Mouse (Mus musculus) MEL (cell line): ENCODE results near the gene Efna2. TPM values are rescaled to one million over a fixed set of nuclear protein-coding genes. Genes with fewer than 3 reads are reported as not detected.

ENCODE experiments used
- DNase-seq: peaks from one replicate; pipeline ENCODE4 v3.0.0; 2011; ENCODE audit warnings: low read depth, low spot score
- H3K27ac ChIP-seq: 2 replicates; pipeline ENCODE4 v1.5.1; 2012; ENCODE audit warnings: low read depth, mild to moderate bottlenecking, control low read depth, low read length, moderate library complexity; ENCODE audit not compliant: control insufficient read depth
- H3K27me3 ChIP-seq, 2 experiments: fragments of 150-350 bp in 1 of 2; sonication (generic) in 1 of 2; 2 replicates each; pipeline ENCODE4 v1.6.1; 2012; ENCODE audit warnings: low read length in 2 of 2, mild to moderate bottlenecking in 2 of 2, improper control_type of control experiment in 1 of 2, moderate library complexity in 1 of 2; ENCODE audit not compliant: insufficient read depth in 2 of 2, control insufficient read depth in 1 of 2
- H3K36me3 ChIP-seq, 2 experiments: 2 replicates each; pipeline ENCODE4 v1.6.1; 2012 to 2014; ENCODE audit warnings: low read length in 2 of 2, improper control_type of control experiment in 1 of 2, inconsistent platforms in 1 of 2, mild to moderate bottlenecking in 1 of 2; ENCODE audit not compliant: insufficient read depth in 2 of 2, control insufficient read depth in 1 of 2
- H3K4me1 ChIP-seq, 2 experiments: fragments of 150-350 bp in 1 of 2; sonication (generic) in 1 of 2; 2 replicates each; pipeline ENCODE4 v1.6.1; 2012; ENCODE audit warnings: low read length in 2 of 2, improper control_type of control experiment in 1 of 2, mild to moderate bottlenecking in 1 of 2; ENCODE audit not compliant: insufficient read depth in 2 of 2, control insufficient read depth in 1 of 2
- H3K4me3 ChIP-seq, 2 experiments: fragments of 150-350 bp in 1 of 2; sonication (generic) in 1 of 2; 2 replicates each; pipeline ENCODE4 v1.5.1; 2012; ENCODE audit warnings: low read depth in 2 of 2, low read length in 2 of 2, mild to moderate bottlenecking in 2 of 2, moderate library complexity in 2 of 2, control low read depth in 1 of 2, improper control_type of control experiment in 1 of 2; ENCODE audit not compliant: control insufficient read depth in 1 of 2, insufficient read depth in 1 of 2
- H3K79me2 ChIP-seq: 2 replicates; pipeline ENCODE4 v1.6.1; 2012; ENCODE audit warnings: mild to moderate bottlenecking, low read length, moderate library complexity; ENCODE audit not compliant: control insufficient read depth, poor library complexity, insufficient read depth
- H3K9ac ChIP-seq: 2 replicates; pipeline ENCODE4 v1.6.1; 2012; ENCODE audit warnings: low read depth, mild to moderate bottlenecking, control low read depth, low read length, moderate library complexity; ENCODE audit not compliant: control insufficient read depth, poor library complexity, severe bottlenecking
- H3K9me3 ChIP-seq: fragments of 150-350 bp; sonication (generic); replicated peaks from 2 replicates; pipeline ENCODE4 v1.6.1; 2012; ENCODE audit warnings: mild to moderate bottlenecking, low read length, improper control_type of control experiment, moderate library complexity; ENCODE audit not compliant: insufficient read depth
- BHLHE40 ChIP-seq: IDR thresholded peaks from 2 replicates; pipeline ENCODE4 v1.6.1; 2012; ENCODE audit warnings: low read depth, mild to moderate bottlenecking, inconsistent platforms, low read length, improper control_type of control experiment, borderline replicate concordance
- CHD2 ChIP-seq: IDR thresholded peaks from 2 replicates; pipeline ENCODE4 v1.6.1; 2011; ENCODE audit warnings: low read length, improper control_type of control experiment
- CTCF ChIP-seq, 3 experiments: IDR thresholded peaks in 2 of 3; conservative IDR thresholded peaks in 1 of 3; 2 replicates each; pipeline ENCODE4 v1.5.1; 2011 to 2012; ENCODE audit warnings: low read length in 3 of 3, low read depth in 2 of 3, mild to moderate bottlenecking in 2 of 3, improper control_type of control experiment in 1 of 3, inconsistent platforms in 1 of 3, mixed read lengths in 1 of 3, moderate library complexity in 1 of 3; ENCODE audit not compliant: control insufficient read depth in 1 of 3, insufficient read depth in 1 of 3, poor library complexity in 1 of 3, severe bottlenecking in 1 of 3
- E2F4 ChIP-seq: IDR thresholded peaks from 2 replicates; pipeline ENCODE4 v1.6.1; 2011; ENCODE audit warnings: low read depth, low read length, improper control_type of control experiment, borderline replicate concordance
- ELF1 ChIP-seq: IDR thresholded peaks from 2 replicates; pipeline ENCODE4 v1.6.1; 2014; ENCODE audit warnings: low read depth, mild to moderate bottlenecking, inconsistent platforms, low read length, improper control_type of control experiment, moderate library complexity
- EP300 ChIP-seq, 2 experiments: IDR thresholded peaks; 2 replicates each; pipeline ENCODE4 v1.6.1; 2011; ENCODE audit warnings: improper control_type of control experiment in 2 of 2, low read length in 2 of 2, low read depth in 1 of 2, mild to moderate bottlenecking in 1 of 2
- ETS1 ChIP-seq: IDR thresholded peaks from 2 replicates; pipeline ENCODE4 v1.6.1; 2012; ENCODE audit warnings: low read depth, mild to moderate bottlenecking, inconsistent platforms, low read length, improper control_type of control experiment, moderate library complexity
- GABPA ChIP-seq: IDR thresholded peaks from 2 replicates; pipeline ENCODE4 v1.6.1; 2012; ENCODE audit warnings: low read depth, mild to moderate bottlenecking, inconsistent platforms, low read length, improper control_type of control experiment, moderate library complexity
- GATA1 ChIP-seq: IDR thresholded peaks from 2 replicates; pipeline ENCODE4 v1.6.1; 2011; ENCODE audit warnings: low read depth, low read length, improper control_type of control experiment
- JUND ChIP-seq: IDR thresholded peaks from 2 replicates; pipeline ENCODE4 v1.6.1; 2011; ENCODE audit warnings: low read depth, mild to moderate bottlenecking, improper control_type of control experiment, low read length
- KAT2A ChIP-seq: conservative IDR thresholded peaks from 2 replicates; pipeline ENCODE4 v1.6.1; 2012; ENCODE audit warnings: low read depth, low read length, improper control_type of control experiment, inconsistent platforms
- MAFK ChIP-seq: IDR thresholded peaks from 2 replicates; pipeline ENCODE4 v1.6.1; 2011; ENCODE audit warnings: low read depth, mild to moderate bottlenecking, low read length, improper control_type of control experiment, borderline replicate concordance
- MAX ChIP-seq: IDR thresholded peaks from 2 replicates; pipeline ENCODE4 v1.6.1; 2011; ENCODE audit warnings: low read length, improper control_type of control experiment
- MAZ ChIP-seq: IDR thresholded peaks from 2 replicates; pipeline ENCODE4 v1.6.1; 2012; ENCODE audit warnings: low read depth, mild to moderate bottlenecking, inconsistent platforms, low read length, improper control_type of control experiment
- MEF2A ChIP-seq: IDR thresholded peaks from 2 replicates; pipeline ENCODE4 v1.6.1; 2014; ENCODE audit warnings: low read depth, mild to moderate bottlenecking, inconsistent platforms, low read length, improper control_type of control experiment; ENCODE audit not compliant: poor library complexity, insufficient replicate concordance, severe bottlenecking; ENCODE audit errors: extremely low read depth
- MXI1 ChIP-seq: IDR thresholded peaks from 2 replicates; pipeline ENCODE4 v1.6.1; 2011; ENCODE audit warnings: mild to moderate bottlenecking, low read depth, low read length, improper control_type of control experiment
- MYB ChIP-seq: IDR thresholded peaks from 2 replicates; pipeline ENCODE4 v1.6.1; 2011; ENCODE audit warnings: mild to moderate bottlenecking, low read depth, low read length, improper control_type of control experiment
- MYC ChIP-seq: IDR thresholded peaks from 2 replicates; pipeline ENCODE4 v1.6.1; 2011; ENCODE audit warnings: low read depth, mild to moderate bottlenecking, low read length, improper control_type of control experiment, moderate library complexity
- NRF1 ChIP-seq: IDR thresholded peaks from 2 replicates; pipeline ENCODE4 v1.6.1; 2014; ENCODE audit warnings: low read depth, mild to moderate bottlenecking, inconsistent platforms, low read length, improper control_type of control experiment, moderate library complexity; ENCODE audit not compliant: poor library complexity, insufficient read depth, severe bottlenecking
- POLR2A ChIP-seq, 2 experiments: IDR thresholded peaks; 2 replicates each; pipeline ENCODE4 v1.6.1; 2011 to 2012; ENCODE audit warnings: low read length in 2 of 2, mild to moderate bottlenecking in 2 of 2, control low read depth in 1 of 2, improper control_type of control experiment in 1 of 2, low read depth in 1 of 2, moderate library complexity in 1 of 2; ENCODE audit not compliant: control insufficient read depth in 1 of 2, insufficient read depth in 1 of 2, poor library complexity in 1 of 2
- POLR2AphosphoS2 ChIP-seq: IDR thresholded peaks from 2 replicates; pipeline ENCODE4 v1.6.1; 2011; ENCODE audit warnings: low read length, improper control_type of control experiment
- POLR2AphosphoS5 ChIP-seq: IDR thresholded peaks from 2 replicates; pipeline ENCODE4 v1.6.1; 2012; ENCODE audit warnings: low read depth, borderline replicate concordance, mild to moderate bottlenecking, inconsistent platforms, low read length, moderate library complexity, mixed read lengths
- RAD21 ChIP-seq: IDR thresholded peaks from 2 replicates; pipeline ENCODE4 v1.6.1; 2011; ENCODE audit warnings: mild to moderate bottlenecking, low read depth, low read length, improper control_type of control experiment
- SIN3A ChIP-seq: IDR thresholded peaks from 2 replicates; pipeline ENCODE4 v1.6.1; 2012; ENCODE audit warnings: low read length, improper control_type of control experiment, inconsistent platforms
- SMC3 ChIP-seq: IDR thresholded peaks from 2 replicates; pipeline ENCODE4 v1.6.1; 2011; ENCODE audit warnings: low read depth, low read length, improper control_type of control experiment
- TAL1 ChIP-seq: IDR thresholded peaks from 2 replicates; pipeline ENCODE4 v1.6.1; 2012; ENCODE audit warnings: mild to moderate bottlenecking, inconsistent platforms, low read length, moderate library complexity, mixed read lengths
- UBTF ChIP-seq: IDR thresholded peaks from 2 replicates; pipeline ENCODE4 v1.6.1; 2012; ENCODE audit warnings: low read depth, mild to moderate bottlenecking, inconsistent platforms, low read length, improper control_type of control experiment, moderate library complexity, borderline replicate concordance; ENCODE audit not compliant: insufficient read depth
- USF1 ChIP-seq: IDR thresholded peaks from 2 replicates; pipeline ENCODE4 v1.6.1; 2014; ENCODE audit warnings: low read depth, mild to moderate bottlenecking, inconsistent platforms, low read length, improper control_type of control experiment, moderate library complexity
- USF2 ChIP-seq, 2 experiments: IDR thresholded peaks; 2 replicates each; pipeline ENCODE4 v1.6.1; 2011 to 2012; ENCODE audit warnings: improper control_type of control experiment in 2 of 2, low read length in 2 of 2, borderline replicate concordance in 1 of 2, inconsistent platforms in 1 of 2, low read depth in 1 of 2, mild to moderate bottlenecking in 1 of 2; ENCODE audit not compliant: insufficient read depth in 1 of 2
- ZC3H11A ChIP-seq: IDR thresholded peaks from 2 replicates; pipeline ENCODE4 v1.6.1; 2012; ENCODE audit warnings: low read depth, mild to moderate bottlenecking, inconsistent platforms, low read length, improper control_type of control experiment
- ZKSCAN1 ChIP-seq: IDR thresholded peaks from 2 replicates; pipeline ENCODE4 v1.6.1; 2012; ENCODE audit warnings: low read depth, mild to moderate bottlenecking, inconsistent platforms, low read length, improper control_type of control experiment, moderate library complexity
- ZMIZ1 ChIP-seq: IDR thresholded peaks from 2 replicates; pipeline ENCODE4 v1.6.1; 2012; ENCODE audit warnings: low read depth, mild to moderate bottlenecking, inconsistent platforms, low read length, improper control_type of control experiment, moderate library complexity
- ZNF384 ChIP-seq: IDR thresholded peaks from 2 replicates; pipeline ENCODE4 v1.6.1; 2012; ENCODE audit warnings: low read depth, mild to moderate bottlenecking, inconsistent platforms, low read length, improper control_type of control experiment
- polyA plus RNA-seq, 2 experiments: library from polyadenylated mRNA; stranded (reverse) in 1 of 2; unstranded in 1 of 2; fragments of >175 nt in 1 of 2; fragments of >200 nt in 1 of 2; gene quantifications; 2 replicates each; pipeline versions ENCODE4 v1.2.1 to v1.2.4; 2012; ENCODE audit warnings: low replicate concordance in 2 of 2, low read depth in 1 of 2; ENCODE audit not compliant: insufficient read length in 2 of 2, insufficient read depth in 1 of 2, missing spikeins in 1 of 2
- total RNA-seq: library from RNA; depleted of rRNA; stranded (reverse); fragments of 300-350 nt; gene quantifications from 2 replicates; pipeline ENCODE4 v1.2.3, GENCODE M21; 2012

Efna2 gene
- total and polyA plus RNA-seq, 3 experiments = 0.12 to 2.8 TPM; not detected in 1

GRCm38 (mm10) chr10:80164998-80165344 lies 14.3 kb upstream of the Efna2 start (continued):
- TF ChIP-seq EP300 (IDR thresholded peaks at IDR 0.05; ENCODE audit: low read depth in 1 of 2, low read length in 2 of 2) = peak in 1 of 2 experiments; percentile 33; a peak in 1 of 4 replicates
- TF ChIP-seq USF2 (IDR thresholded peaks at IDR 0.05; ENCODE audit: borderline replicate concordance in 1 of 2, insufficient read depth in 1 of 2, low read depth in 1 of 2, low read length in 2 of 2) = no peak
- TF ChIP-seq, all 39 proteins: peak for 19

GRCm38 (mm10) chr10:80165392-80166128 lies 13.7 kb upstream of the Efna2 start, which contains the start of gene Cirbp:
Cirbp (plus strand) TSS chr10:80165985.
- Histone ChIP-seq H3K36me3 (peaks cover 0 to 12% of the 10 kb centered on the region in 2 experiments; a peak in 2 of 4 replicates), H3K9me3 (no peaks in the 10 kb centered on the region), H3K4me3 (peak within 1 kb of the TSS; percentile 52 to 58), H3K27me3 (no peaks in the 10 kb centered on the region), H3K9ac (peak within 1 kb of the TSS; percentile 66), H3K27ac (peak within 1 kb of the TSS; percentile 79), H3K79me2 (peaks cover 8% of the 10 kb centered on the region; the same call in 1 of the 2 replicates), H3K4me1 (peaks cover 4 to 29% of the 10 kb centered on the region in 2 experiments)
- peak; percentile 92 for DNase-seq
- TF ChIP-seq MAFK (no peak), EP300 (IDR thresholded peaks at IDR 0.05; ENCODE audit: low read depth in 1 of 2, low read length in 2 of 2) (no peak; a peak in 1 of 4 replicates), USF2 (IDR thresholded peaks at IDR 0.05; ENCODE audit: borderline replicate concordance in 1 of 2, insufficient read depth in 1 of 2, low read depth in 1 of 2, low read length in 2 of 2) (no peak), NRF1 (peak; percentile 19; the same call in 1 of the 2 replicates), BHLHE40 (no peak), ZKSCAN1 (no peak), MYC (no peak), UBTF (no peak), CHD2 (no peak), MAX (peak; percentile 37), MYB (no peak), SIN3A (no peak), USF1 (peak; percentile 45; the same call in 1 of the 2 replicates), KAT2A (no peak), SMC3 (no peak), MAZ (peak; percentile 80; the same call in 1 of the 2 replicates), RAD21 (no peak), ZMIZ1 (no peak), POLR2AphosphoS2 (no peak), TAL1 (no peak), CTCF (IDR thresholded peaks at IDR 0.05 in 2 of 3, conservative IDR thresholded peaks at IDR 0.05 in 1 of 3; ENCODE audit: control insufficient read depth in 1 of 3, insufficient read depth in 1 of 3, low read depth in 2 of 3, low read length in 3 of 3, poor library complexity in 1 of 3, severe bottlenecking in 1 of 3) (no peak), MEF2A (no peak), ETS1 (peak; percentile 51; the same call in 1 of the 2 replicates), ZC3H11A (no peak), POLR2A (IDR thresholded peaks at IDR 0.05; ENCODE audit: control insufficient read depth in 1 of 2, insufficient read depth in 1 of 2, low read depth in 1 of 2, low read length in 2 of 2, poor library complexity in 1 of 2) (peak; percentile 4 to 64; a peak in 2 of 4 replicates), MXI1 (peak; percentile 13; the same call in 1 of the 2 replicates), ZNF384 (no peak), E2F4 (no peak), GABPA (no peak), ELF1 (no peak), GATA1 (no peak), POLR2AphosphoS5 (no peak), JUND (no peak)
